Mouse (Mus musculus): Measurements from ENCODE around the gene Sptb.

Sptb gene

DNA sequence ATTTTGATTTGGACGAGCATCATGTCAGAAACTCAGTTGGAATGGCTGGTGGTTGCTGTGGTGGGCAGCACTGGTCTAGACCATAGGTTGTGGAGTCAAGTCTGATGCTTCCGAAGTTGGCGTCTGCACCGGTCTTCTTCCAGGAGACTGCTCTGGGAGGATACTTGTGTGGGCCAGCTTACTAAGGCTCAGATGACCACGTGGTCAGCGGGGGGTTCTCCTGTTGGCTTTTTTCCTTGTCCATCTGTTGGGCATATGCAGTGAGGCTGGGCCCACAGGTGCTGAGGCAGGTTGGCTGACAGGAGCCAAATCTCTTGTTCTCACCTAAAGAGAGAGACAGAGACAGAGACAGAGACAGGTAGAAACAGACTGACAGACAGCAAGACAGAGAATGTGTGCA lies 135.5 kb downstream of the Sptb start:
- no peak for DNase-seq (ENCODE audit: low spot score)

DNA sequence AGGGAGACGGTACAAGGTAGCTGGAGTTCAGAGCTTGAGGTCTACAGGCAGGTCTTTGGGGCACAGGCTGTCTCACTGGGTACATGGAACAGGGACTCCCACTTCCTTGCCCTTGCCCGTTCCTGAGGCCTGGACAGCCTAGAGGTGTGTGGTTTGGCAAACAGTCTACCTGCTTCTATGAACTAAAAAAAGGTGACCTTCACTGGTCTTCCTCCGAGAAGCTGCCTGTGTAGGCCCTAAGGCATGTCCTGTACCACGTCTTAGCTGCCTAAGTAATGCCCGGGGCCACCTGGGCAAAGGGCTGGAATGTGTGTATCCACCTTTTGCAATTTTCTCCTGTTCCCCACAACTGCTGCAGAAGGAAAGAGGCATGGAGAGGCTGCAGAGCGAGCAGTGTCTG lies 137.0 kb downstream of the Sptb start:
- no peak for DNase-seq (ENCODE audit: low spot score)

DNA sequence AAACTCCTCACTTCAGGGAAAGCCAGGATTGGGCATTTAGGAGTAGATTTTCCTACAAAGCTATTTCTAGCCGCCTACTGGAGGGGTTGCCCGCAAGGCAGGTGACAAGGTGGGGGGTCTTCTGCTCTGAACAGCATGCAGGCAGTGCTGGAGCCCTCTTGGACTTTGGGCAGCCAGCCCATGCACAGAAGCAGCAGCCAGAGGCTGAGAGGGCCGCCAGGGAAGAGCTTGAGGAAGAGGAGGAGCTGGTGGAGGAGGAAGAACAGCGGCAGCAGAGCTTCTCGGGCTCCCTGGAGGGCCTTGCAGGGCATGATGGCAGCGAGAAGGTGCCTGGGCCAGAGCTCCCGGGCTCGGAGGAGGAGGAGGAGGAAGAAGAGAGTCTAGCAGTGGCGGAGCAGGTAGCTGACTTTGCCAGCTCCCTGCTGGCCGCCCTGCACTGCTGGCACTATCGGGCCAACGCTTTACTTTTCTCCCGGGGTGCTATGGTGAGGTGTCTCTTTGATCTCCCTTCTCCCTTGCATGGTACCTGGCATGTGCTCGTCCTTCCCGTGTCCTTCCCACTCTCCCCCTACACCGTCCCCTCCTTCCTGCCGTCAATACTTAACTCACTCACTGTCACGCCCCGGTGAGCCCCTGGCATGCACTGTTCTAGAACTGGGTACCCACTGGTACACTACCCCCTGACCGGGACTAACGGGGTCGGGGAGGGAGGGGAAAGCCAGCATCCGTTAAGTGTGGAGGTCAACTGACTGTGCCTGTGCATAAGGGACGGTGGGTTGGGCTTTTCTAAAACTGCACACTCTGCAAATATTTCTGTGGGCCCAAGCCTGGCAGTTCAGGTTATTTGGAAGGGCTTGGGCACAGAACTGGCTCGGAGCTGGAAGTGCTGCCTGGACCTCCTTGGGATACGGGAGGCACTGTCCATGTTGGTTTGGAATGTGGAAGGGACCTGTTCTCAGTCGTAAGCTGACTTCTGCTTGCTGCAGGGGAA lies 137.8 kb downstream of the Sptb start:
- no peak for DNase-seq (ENCODE audit: low spot score)

DNA sequence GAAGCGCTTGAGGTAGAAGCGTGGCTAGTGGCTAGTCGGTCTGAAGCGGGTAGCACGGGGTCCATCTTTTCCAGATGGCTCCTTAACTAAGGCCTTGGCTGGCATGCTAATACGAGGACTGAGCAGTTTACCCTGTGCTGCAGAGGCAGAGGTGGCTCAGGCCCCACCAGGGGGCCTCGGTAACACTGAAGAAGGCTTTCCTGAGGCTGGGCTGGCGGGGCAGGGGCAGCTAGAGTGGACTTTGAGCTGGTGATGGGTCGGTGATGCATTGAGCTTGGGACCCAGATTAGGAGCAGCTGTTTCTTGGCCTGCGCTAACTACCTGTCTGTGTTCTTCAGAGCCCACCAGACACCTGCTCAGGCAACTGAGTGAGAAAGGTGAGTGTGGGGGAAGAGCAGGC lies 139.1 kb downstream of the Sptb start:
- no peak for DNase-seq (ENCODE audit: low spot score)

DNA sequence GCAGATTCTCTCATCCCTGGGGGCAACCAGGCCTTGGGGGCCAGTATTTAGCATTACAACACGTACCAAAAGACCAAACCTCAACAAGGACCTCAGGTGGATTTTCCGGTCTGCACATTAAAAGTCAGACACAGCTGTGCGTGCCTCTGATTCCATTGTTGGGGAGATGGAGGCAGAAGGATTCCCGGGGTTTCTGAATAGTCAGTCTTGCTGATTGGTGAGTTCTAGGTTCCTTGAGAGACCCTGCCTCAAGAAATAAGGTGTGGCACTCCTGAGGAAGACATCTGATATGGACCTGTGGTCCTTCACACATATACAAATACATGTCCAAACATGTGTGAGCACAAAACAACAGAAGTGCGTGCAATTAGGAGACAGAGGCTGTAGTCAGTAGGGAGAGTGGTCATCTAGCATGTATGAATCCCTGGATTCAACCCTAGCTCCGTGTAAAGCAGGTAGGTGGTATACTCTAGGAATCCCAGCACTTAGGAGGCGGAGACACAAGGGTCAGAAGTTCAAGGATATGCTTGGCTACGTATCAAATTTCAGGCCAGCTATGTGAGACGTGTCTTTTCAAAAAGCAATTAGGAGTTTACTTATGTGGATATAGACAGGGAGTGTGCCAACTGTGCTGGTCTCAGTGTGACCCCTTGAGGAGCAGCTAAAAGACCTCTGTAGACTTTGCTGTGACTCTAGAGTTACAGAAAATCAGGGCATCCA lies 140.0 kb downstream of the Sptb start:
- no peak for DNase-seq (ENCODE audit: low spot score)

DNA sequence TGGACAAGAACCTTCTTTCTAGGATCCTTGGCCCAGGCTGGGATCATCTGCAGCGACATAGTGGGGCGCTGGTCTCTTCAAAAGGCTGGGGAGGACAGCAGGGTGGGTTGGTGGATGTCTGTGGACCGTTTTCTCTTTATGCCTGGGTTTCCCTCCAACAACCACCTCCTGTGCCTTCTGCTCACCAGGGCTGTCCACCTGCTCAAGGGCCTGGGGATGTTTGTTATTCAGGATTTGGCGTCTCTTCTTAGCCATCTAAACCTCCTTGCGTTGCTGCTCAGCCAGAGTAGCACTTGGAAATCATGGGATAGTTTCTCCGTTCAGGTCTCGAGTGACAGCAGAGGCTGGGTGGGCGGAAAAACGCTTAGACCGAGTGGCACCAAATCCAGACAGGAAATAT lies 144.1 kb downstream of the Sptb start:
- no peak for DNase-seq (ENCODE audit: low spot score)

DNA sequence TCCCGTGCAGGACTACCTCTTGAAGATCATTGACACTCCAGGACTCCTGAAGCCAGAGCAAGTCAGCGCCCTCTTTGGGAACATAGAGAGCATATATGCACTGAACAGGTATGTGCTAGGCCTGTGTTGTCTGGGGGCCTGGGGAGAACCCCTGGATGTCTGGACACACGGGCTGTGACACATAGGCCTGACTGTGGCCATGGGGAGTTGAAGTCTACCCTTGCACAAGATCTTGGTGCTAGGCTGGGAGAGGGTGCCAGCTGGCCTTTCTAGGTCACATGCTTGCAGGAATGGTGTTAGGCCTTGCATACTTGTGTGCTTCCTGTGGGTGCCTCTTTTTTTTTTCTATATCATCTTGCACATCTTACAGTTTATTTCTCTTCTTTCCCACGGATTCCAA lies 148.2 kb downstream of the Sptb start:
- no peak for DNase-seq (ENCODE audit: low spot score)

DNA sequence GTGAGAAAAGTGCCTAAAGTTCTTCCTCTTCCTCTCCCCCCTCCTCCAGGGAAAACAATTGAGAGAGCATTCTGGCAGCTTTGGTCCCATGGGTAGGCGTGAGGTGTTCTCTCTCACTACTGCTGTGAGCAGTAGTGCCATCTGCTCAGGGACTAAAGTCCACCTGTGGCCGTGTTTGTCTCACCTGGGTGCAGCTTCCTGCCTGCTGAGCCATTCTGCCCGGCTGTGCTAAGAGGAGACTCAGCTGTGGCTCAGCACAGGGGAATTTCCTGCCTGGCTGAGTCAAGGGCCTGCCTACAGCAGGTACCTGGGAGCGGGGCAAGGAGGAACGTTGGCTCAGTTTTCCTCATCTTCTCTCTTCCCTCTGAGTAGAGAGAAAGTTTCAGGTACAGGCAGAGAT lies 152.1 kb downstream of the Sptb start:
- no peak for DNase-seq (ENCODE audit: low spot score)

DNA sequence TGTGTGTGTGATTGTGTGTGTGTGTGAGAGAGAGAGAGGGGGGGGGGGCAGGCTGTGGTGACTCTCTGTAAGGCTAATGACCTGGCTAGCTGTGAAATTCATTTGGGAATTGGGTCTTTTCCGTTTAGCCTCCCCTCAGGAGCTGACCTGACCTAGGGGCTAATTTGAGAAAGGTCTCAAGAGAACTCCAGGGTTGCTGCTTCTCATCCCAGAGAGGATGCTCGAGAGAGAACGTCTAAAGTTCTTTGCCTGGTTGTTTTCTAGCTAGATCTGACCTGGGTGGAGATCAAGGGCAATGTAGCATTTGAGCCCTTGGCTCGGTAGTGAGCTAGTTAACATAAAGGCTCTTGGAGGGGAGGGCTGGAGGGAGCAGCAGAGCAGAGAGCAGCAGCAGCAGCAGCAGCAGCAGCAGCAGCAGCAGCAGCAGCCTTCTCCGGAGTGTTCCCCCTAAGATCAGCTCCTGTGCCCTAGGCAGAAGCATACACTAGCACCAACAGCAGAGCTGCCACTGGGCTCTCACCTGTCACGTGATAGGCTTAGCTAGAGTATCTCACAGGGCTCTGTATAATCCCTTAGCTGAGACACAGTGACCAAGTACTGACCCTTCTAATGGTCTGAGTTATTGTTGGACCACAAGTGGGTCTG lies 153.5 kb downstream of the Sptb start:
- DNase-seq (ENCODE audit: low spot score) = no peak

DNA sequence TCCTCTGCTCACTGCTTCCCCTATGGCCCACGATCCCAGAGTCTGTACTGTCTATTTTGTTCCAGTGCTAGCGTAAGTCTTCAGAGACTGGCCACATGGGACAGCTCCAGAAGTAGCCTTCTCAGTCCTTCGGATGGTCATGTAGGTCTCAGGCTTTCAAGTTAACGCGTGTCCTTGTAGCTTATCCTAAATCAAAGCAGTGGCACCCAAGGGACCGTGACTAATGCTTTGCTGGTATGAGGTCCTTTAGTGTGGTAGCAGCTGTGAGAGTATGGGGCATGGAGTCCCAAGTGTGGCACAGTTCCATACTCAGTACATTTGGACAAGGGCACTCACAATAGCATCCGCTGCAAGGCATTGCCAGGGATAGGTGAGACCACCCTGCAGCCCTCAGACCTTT lies 154.2 kb downstream of the Sptb start:
- DNase-seq (ENCODE audit: low spot score) = no peak

DNA sequence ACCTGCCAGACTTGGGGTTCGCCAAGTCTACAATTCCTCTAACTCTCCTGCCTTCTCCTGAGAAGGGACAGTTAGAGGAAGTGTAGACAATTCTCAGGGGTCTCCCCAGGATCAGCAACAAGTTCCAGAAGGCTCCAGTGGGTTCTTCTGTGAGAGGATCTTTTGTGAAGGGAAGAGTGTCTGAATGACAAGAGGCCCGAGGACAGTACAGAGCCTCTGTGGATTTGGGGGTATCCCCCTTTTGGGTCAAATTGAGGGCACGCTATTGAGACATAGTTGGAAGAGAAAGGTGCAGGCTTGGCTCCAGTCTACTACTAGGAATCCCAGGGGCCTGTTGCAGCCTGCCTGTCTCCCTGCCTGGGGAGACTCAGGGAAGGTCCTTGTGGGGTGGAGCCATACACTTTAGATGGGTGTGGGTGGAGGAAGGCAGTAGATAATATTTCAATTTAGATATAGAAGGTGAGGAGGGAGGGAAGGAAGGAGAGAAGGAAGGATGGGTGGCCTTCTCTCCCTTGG lies 155.4 kb downstream of the Sptb start:
- no peak for DNase-seq (ENCODE audit: low spot score)

DNA sequence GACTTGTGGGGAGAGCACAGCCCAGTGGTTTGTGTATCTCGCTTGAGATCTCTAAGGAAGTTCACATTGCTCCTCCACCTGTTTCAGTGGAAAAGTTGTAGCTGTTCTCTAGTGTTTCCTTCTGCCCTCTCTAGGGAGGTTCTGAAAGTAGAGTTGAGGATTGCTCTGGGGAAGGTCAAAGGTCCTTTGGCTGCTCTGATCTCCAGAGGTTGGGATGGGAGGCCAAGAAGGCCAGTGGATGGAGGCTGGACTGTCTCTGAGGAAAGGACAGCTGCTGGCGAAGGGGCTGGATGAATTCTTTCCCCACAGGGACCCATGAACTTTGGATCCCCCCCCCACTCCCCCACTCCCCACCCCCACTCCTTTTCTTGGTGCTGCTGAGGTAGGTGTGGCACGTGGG lies 156.0 kb downstream of the Sptb start:
- no peak for DNase-seq (ENCODE audit: low spot score)

DNA sequence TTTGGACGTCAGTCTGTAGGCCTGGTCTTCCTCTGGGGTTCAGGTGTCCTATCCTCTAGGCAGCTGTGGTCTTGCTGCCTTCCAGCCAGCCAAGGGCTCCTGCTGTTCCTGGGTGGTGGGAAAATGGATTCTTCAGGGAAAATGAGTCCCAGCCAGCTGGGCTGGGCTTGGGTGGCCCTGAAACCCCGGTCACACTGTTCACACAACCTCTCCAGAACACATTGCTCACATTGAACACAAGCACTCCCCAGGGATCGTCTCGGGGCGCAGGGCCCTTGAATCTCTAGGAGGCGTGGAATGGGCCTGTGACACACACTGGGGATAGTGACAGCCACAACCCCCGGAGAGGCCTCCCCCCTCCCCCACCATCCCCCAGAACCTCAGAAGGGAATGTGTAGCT lies 156.4 kb downstream of the Sptb start:
- DNase-seq (ENCODE audit: low spot score) = peak; percentile 70

DNA sequence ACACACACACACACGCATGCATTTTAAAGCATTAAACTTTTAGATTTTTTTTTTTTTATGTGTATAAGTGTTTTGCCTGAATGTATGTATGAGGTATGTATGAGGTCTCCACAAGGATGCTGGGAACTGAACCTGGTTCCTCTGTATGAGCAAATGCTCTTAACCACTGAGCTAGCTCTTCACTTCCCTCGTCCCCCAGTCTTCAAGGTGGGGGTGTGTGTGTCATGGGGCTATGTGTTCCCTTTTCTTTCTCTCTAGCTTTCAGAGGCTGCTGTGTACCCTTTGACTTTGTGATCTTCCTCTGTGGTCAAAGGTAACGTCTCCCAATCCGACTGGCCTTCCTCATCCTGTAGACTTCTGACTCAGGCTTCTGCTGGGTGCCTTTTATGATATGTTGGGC lies 157.4 kb downstream of the Sptb start:
- no peak for DNase-seq (ENCODE audit: low spot score)

DNA sequence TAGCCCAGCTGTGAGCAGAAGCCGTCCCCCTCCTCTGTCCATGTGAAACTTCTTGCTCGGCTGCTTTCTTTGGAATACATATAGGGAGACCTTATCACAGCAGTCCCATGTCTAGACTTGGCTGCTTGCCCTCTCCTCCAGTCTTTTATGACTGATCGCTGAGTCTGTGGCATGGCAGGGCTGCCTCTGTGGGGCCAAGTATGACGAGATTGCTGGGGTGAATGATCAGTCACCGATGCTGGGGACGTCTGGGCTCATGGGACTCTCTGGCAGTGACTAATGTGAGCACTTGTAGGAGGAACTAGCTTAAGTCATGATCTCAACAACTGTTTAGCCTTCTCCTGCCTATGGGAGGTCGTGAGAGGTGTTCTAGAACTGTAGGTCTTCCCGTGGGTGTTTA lies 158.0 kb downstream of the Sptb start:
- no peak for DNase-seq (ENCODE audit: low spot score)

DNA sequence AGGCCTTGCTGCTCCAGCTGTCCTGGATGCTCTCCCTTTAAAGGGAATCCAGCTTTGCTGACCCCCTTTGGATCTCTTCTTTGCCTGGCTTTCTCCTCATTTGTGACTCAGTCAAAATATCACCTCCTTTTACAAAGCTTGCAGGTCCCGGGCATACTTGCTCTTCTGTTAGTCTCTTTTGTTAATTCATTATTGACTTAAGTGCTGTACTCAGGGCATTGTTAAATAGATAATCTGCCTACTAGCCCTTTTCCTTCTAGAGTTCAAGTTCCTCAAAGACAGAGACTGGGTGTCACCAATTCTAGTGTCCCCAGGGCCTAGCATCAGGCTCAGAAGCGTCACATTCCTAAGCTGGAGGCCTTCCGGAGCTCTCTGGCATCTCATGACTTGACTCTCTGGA lies 161.1 kb downstream of the Sptb start:
- no peak for DNase-seq (ENCODE audit: low spot score)

DNA sequence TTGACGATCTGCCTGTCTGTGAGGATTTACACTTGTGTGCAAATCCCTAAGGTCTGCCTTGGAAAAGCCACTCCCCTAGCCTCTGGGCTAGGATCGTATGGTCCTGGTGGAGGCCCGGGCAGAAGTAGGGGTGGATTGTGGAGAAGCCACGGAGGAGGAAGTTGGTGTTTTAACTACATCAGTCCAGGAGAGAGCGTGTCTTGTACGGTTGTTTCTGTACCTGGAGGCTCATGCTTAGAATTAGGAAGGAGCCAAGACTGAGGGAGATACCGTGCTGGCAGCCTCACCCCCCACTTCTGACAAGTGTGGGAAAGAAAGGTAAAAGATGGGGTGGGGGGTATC lies 162.3 kb downstream of the Sptb start:
- no peak for DNase-seq (ENCODE audit: low spot score)

DNA sequence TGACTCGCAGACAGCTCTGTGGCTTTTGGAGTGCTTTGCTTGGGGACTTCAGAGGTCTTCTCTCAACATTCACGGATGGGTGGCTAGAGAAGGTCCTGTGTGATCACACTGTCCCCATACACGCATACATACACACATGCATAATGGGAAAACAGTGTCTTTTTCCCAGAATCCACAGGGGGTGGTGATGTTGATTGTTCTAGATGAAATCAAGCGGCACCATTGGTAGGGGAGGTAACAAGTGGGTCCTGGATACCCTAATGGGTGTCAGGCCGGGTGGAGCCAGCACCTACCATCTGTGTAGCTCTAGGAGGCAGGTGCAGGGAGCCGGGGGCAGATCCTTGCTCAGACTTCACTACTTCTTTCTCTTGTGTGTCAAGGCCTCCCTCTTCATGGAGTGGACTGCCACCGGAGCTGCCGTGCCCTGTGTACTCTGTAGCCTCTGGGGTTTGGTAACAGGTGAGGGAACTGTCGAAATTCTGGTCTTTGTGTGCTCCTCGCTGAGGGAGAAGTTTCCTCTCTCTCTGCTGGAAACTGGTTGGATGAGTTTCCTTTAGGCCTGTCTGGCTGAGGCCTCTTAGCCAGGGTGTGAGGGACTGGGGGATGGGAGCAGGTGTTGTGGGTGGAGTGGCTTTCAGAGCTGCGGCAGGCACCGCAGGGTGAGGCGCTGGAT lies 162.8 kb downstream of the Sptb start:
- no peak for DNase-seq (ENCODE audit: low spot score)

DNA sequence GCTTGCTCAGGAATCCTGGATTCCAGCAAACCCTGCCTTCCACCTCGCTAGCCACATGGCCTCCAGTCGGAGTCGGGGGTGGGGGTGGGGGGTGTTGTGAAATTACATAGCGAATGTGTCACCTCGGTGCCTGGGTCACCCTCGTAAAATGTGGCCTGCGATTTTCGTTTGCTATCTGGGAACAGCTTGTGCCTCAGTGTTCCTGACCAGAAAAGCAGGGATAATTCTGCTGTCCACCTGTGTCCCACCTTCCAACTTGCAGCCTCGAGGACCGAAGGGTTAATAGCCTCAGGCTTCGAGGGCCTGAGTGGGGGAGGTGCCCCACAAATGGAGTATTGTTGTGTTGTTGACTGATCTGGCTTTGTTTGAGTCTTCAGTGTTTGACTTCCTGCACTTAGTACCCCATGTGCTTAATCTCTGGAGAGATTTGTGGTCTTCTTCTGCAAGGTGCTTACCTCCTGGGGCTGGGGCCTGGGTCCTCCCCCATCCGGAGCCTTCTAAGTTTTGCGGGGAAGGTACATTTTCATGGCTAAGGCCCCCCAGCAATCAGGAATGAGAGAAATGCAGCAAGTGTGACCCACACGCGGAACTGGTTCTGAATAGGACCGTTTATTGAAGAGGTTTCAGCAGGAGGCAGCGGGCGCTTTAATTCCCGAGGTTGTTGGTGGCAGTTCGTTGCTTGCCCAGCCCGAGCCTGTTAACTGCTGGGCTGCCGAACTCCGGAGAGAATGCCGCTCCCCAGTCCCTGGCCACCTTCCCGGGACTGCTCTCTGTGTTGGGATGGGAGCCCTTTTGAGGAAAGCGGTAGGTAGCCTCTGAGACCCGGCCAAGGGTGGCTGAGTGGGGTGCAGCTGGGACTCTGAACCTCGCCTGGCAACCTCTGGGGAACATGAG lies 163.7 kb downstream of the Sptb start:
- DNase-seq (ENCODE audit: low spot score) = no peak

DNA sequence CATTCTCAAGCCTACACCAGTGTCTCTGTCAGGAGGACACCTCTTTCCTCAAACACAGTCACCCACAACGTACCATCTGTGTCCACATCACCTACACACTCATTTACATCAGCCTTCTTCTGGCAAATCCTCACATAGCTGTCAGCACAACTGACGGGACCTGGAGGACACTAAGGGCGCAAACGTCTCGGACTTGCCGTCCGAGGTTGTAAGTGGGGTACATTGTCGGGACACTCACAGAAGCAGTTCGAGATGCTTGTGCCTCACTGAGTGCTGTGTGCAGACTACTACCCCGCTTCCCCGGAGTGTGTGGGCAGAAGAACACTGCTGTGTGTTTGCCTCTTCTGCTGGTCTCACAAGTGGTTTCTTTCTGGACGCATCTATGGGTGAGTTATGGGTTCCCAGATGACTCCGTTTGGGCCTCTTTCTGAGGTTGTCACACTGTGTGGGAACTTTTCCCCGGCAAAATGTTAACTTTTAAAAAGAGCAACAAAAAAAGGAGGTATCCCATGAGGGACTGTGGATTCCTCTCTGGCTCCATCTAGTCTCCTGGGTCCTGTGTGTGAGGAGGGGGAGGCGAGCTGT lies 164.5 kb downstream of the Sptb start:
- DNase-seq (ENCODE audit: low spot score) = no peak

DNA sequence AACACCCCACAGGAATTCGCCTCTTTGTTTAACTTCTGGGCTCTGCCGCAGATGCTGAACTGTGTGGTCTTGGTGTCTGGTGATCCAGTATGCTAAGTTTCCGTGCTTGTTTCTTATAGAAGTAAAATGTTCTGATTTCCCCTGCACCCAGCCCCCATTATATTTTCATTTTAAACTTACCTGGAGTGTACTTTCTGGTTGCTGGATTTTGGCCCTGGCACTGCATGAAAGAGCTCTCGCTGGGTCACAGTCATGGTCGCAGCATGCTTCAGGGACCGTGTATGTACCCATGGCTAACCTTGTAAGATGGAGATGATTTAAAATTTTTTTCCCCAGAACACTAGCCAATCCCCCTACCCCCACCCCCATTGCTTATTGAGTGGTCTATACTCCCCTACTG lies 168.5 kb downstream of the Sptb start:
- no peak for DNase-seq (ENCODE audit: low spot score)

Data from testis, postnatal 10 days (tissue).